In the genomic region with DNA sequence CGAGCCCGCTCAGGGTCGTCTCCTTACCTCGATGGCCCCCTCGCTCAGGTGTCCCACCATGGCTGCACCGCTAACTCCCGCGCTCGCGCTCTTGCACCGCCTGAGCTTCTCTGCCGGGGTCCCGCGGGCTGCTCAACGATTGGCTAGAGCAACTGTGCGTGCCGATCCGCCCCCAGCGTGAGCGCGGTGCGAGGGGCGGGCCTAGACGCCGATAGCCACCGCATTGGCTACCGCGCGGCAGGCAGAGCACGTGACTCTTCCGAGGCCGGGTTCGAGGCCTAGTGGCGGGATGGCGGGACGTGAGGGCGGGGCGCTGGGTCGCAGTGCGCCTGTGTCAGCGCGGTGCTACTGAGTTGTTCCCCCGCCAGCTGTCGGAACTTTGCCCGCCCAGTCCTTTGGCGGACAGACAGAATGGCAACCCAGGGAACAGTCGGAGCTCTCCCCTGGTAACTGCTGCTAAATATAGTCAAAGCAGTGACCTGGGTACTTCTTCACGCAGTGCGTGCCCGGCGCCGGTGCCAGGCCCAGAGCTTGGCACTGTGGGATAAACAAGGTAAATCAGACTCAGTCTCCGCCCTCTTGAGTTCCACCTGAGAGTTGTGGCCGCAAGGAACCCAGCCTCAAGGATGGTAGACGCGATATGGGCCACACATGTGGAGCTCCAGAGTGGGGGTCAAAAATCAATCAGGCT, we compare ENCODE assay signal across 8 mouse cellular contexts. TPM values are rescaled to one million over a fixed set of nuclear protein-coding genes. Genes with fewer than 3 reads are reported as not detected.
A peak's percentile ranks its signal among the peaks of the same experiment; 100 is the strongest.
DNase-seq lines count a peak whose midpoint lies in the region; ATAC-seq lines count a peak whose summit lies in the region.

Gene Rpa1, minus strand, starts transcription at position 126 of the 691 bp plus-strand sequence.
Gene Smyd4, plus strand, starts transcription at position 235 of the 691 bp plus-strand sequence.

- H3K27ac ChIP-seq in hindbrain, embryonic 15.5 days (replicated peaks): peak within 1 kb of the TSS; percentile 57

- 0% methylated on average over 56 of the region's 56 CpGs for WGBS in hindbrain, embryonic 15.5 days

- peaks cover 18% of the 10 kb centered on the region for H3K4me1 ChIP-seq in hindbrain, embryonic 15.5 days (replicated peaks)

- H3K4me2 ChIP-seq in hindbrain, embryonic 15.5 days: peak within 1 kb of the TSS; percentile 79

- peak; percentile 95 for DNase-seq in T-cell, adult 2 months (ENCODE audit: low spot score)
- DNase-seq in cerebellum, postnatal 36 days: peak; percentile 91 to 95
- DNase-seq in frontal cortex, postnatal 36 days (ENCODE audit: low spot score in 2 of 2): peak; percentile 92 to 95
- peak; percentile 92 for DNase-seq in left cerebral cortex, adult 11 months (ENCODE audit: low spot score)
- peak; percentile 96 to 98 for DNase-seq in lung, postnatal 4 days
- DNase-seq in retina, postnatal 7 days (ENCODE audit: low read depth, low spot score): peak; percentile 85
- peak; percentile 89 for DNase-seq in urinary bladder, adult 2 months (ENCODE audit: low spot score)

- no peaks in the 10 kb centered on the region for H3K27me3 ChIP-seq in hindbrain, embryonic 15.5 days

- peak; percentile 100 for ATAC-seq in hindbrain, embryonic 15.5 days (ENCODE audit: low FRiP score, low read depth)

- H3K36me3 ChIP-seq in hindbrain, embryonic 15.5 days: no peaks in the 10 kb centered on the region

- H3K9me3 ChIP-seq in hindbrain, embryonic 15.5 days: no peaks in the 10 kb centered on the region

- H3K9ac ChIP-seq in hindbrain, embryonic 15.5 days: peak within 1 kb of the TSS; percentile 60

- H3K4me3 ChIP-seq in hindbrain, embryonic 15.5 days: peak within 1 kb of the TSS; percentile 52

RNA-seq across cellular contexts. Expression of gene Rpa1, which starts in this region (rescaled TPM):
- 54.4 and 61.4 TPM in 2 replicates for polyA plus RNA-seq in hindbrain, embryonic 15.5 days (2015; fragmentation: Nextera tagmentation; extraction: Ambion mirVana)
- polyA plus RNA-seq in urinary bladder, adult 2 months (2012; rRNA removed): 55.4 and 72.0 TPM in 2 replicates

RNA-seq across cellular contexts. Expression of gene Smyd4, which starts in this region (rescaled TPM):
- 15.6 and 16.8 TPM in 2 replicates for polyA plus RNA-seq in hindbrain, embryonic 15.5 days (2015; fragmentation: Nextera tagmentation; extraction: Ambion mirVana)
- 6.7 and 6.8 TPM in 2 replicates for polyA plus RNA-seq in urinary bladder, adult 2 months (2012; rRNA removed)

Comparison
In these comparisons a context has a peak if more than half of its experiments do, and no peak if none do; other contexts are left out.
1. Peak in every context shown above with its lines: DNase-seq, ATAC-seq, H3K4me3 ChIP-seq and H3K27ac ChIP-seq.